Mouse (Mus musculus): ENCODE measurements around the gene Gm20773. TPM values are rescaled to one million over a fixed set of nuclear protein-coding genes. Genes with fewer than 3 reads are reported as not detected.

Gene Gm20773
- total RNA-seq (2023; ENCODE audit: inconsistent age): not detected in 4 replicates

DNA sequence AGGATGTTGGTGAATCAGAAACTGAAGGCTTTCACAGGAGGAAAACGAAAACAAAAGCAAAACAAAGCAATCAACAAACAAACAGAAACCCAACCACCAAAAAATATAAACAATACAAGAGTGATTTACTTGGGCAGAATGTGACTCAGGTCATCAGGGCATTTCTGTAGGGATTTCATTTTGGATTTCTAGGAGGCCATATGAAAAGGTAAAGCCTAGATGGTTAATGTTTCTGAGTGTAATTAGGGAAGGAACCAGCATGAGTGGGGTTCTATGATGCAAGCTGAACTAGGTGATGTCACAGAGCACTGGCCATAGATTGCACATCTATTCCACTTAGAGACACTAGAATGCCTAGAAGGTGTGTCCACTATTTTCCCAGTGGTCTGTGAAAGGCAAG, at the start of gene Gm20773:
Gene Gm20773, plus strand, starts transcription at position 301 of the 400 bp plus-strand sequence.

GRCm38 (mm10) chrY:13465479-13465878, 28.3 kb upstream of the Gm20773 start, which contains the start of gene Gm21866:
TSS of gene Gm21866 (minus strand) at chrY:13465579.

Other genes starting within 250 kb of the Gm20773 start
- gene Gm21440, start 241.6 kb upstream of the Gm20773 start, total RNA-seq (2023; ENCODE audit: inconsistent age): not detected in 4 replicates
- gene Gm21454, start 241.6 kb upstream of the Gm20773 start, total RNA-seq (2023; ENCODE audit: inconsistent age): not detected in 4 replicates
- not detected in 4 replicates for gene Gm21725, start 145.0 kb upstream of the Gm20773 start, total RNA-seq (2023; ENCODE audit: inconsistent age)
- not detected in 4 replicates for gene Gm21866, start 28.4 kb upstream of the Gm20773 start, total RNA-seq (2023; ENCODE audit: inconsistent age)